Mouse (Mus musculus) heart, postnatal 10 days (tissue): ENCODE results near the gene Golgb1. TPM values are rescaled to one million over a fixed set of nuclear protein-coding genes. Genes with fewer than 3 reads are reported as not detected.
A peak's percentile ranks its signal among the peaks of the same experiment; 100 is the strongest.

Experiments
- DNase-seq, 2 experiments: peaks; one replicate each; pipeline ENCODE4 v3.0.0; 2021
- intact Hi-C: fragments of 180-260 bp; cut with DNase I; formaldehyde crosslinking; loops from one replicate; pipeline ENCODE4 v1.15.1; 2025
- total RNA-seq, 2 experiments: library from RNA; stranded (reverse); gene quantifications; 2 replicates each; pipeline ENCODE4 v1.2.3; 2021

The Golgb1 gene
- total RNA-seq, 2 experiments from 2014 or later, result 38.8 to 39.5 TPM

- DNase-seq, result no peak
- intact Hi-C loops, result no loop called here
Measured at GRCm38 (mm10) chr16:36912311-36912710, 37.4 kb downstream of the Golgb1 start.

- intact Hi-C loops, result no loop called here
- no peak for DNase-seq
Measured at GRCm38 (mm10) chr16:36914195-36914594, 39.3 kb downstream of the Golgb1 start.

DNA sequence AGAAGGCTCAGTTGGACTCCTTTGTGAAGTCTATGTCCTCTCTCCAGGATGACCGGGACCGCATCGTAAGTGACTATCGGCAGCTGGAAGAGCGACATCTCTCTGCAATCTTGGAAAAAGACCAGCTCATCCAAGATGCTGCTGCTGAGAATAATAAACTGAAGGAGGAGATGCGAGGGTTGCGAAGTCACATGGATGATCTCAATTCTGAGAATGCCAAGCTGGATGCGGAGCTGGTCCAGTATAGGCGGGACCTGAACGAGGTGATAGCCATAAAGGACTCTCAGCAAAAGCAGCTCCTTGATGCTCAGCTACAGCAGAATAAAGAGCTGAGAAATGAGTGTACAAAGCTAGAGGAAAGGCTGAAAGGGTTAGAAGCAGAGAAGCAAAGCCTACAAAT lies 43.6 kb downstream of the Golgb1 start:
- DNase-seq, result no peak
- intact Hi-C loops, result no loop called here

GRCm38 (mm10) chr16:36920410-36920809 lies 45.5 kb downstream of the Golgb1 start:
- intact Hi-C loops, result no loop called here

DNA sequence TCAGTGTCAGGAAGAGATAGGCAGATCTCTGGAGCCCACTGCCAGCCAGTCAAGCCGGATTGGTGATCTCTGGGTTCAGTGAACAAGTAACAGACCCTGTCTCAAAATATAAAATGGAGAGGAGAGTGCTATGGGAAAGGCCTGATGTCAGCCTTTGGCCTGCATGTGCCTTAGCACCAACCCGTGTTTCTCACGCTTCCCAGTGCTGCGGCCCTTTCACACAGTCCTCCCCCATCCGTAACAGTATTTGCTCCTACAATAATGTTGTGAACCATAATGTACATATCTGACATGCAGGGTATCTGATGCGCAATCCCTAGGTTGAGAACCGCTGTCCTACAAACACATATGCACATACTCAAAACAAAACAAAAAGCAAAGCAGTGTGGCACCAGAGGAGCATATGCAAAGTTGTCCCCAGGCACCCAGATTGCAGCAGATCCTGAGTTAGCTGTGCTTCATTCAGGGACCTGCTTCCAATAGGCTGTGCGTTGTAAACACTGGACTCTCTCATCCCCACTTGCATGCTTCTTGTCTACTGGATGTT lies 46.2 kb downstream of the Golgb1 start:
- no peak for DNase-seq
- intact Hi-C loops, result no loop called here

More at GRCm38 (mm10) chr16:36920410-36920809, 45.5 kb downstream of the Golgb1 start:
- no peak for DNase-seq

- no peak for DNase-seq
- intact Hi-C loops, result no loop called here
Measured at GRCm38 (mm10) chr16:36921980-36922379, 47.0 kb downstream of the Golgb1 start.

GRCm38 (mm10) chr16:36924312-36924711 lies 49.4 kb downstream of the Golgb1 start:
- intact Hi-C loops, result no loop called here
- DNase-seq, result no peak

GRCm38 (mm10) chr16:36925351-36925750 lies 50.4 kb downstream of the Golgb1 start:
- intact Hi-C loops, result no loop called here
- no peak for DNase-seq

- intact Hi-C loops, result no loop called here
- no peak for DNase-seq
Measured at GRCm38 (mm10) chr16:36925797-36926196, 50.9 kb downstream of the Golgb1 start.

GRCm38 (mm10) chr16:36926514-36927447 lies 51.8 kb downstream of the Golgb1 start:
- no peak for DNase-seq
- intact Hi-C loops, result no loop called here

- no peak for DNase-seq
- intact Hi-C loops, result no loop called here
Measured at GRCm38 (mm10) chr16:36927495-36928105, 52.7 kb downstream of the Golgb1 start.

DNA sequence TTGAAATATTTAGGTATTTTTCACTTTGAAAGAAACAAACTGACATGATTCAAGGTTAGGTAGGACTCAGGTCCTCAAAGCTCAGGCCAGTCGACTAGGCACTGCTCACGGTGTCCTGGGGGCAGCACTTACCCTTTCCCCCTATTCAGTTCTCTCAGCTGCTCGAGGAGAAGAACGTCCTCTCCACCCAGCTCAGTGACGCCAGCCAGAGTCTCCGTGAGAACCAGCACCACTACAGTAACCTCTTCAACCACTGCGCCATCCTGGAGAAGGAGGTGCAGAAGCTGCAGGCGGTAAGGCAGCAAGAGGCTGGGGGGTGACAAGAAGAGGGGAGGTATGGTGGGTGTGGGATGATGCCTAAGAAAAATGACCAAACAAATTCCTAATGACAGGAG lies 53.2 kb downstream of the Golgb1 start:
- no peak for DNase-seq
- intact Hi-C loops, result no loop called here

DNA sequence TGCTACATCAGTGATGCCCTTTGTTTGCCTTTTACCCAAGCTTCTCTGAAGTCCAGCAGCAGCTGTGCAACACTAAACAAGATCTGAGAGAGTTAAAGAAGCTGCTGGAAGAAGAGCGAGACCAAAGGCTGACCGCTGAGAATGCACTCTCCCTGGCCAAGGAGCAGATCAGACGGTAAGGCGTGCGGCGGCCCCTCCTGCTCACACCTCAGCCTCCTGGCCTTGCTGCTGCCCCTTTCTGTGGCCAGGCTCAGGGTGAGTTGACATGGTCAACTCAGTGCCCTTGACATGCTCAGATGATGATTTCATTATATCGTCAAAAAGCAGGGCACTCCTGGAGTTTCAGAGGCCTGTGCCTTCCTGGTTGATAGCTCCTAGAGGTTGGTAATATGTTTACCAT lies 54.3 kb downstream of the Golgb1 start:
- intact Hi-C loops, result no loop called here
- no peak for DNase-seq

- intact Hi-C loops, result no loop called here
- DNase-seq, result no peak
Measured at GRCm38 (mm10) chr16:36930231-36931136, 55.5 kb downstream of the Golgb1 start.

- DNase-seq, result no peak
- intact Hi-C loops, result no loop called here
Measured at GRCm38 (mm10) chr16:36931381-36931780, 56.4 kb downstream of the Golgb1 start.

DNA sequence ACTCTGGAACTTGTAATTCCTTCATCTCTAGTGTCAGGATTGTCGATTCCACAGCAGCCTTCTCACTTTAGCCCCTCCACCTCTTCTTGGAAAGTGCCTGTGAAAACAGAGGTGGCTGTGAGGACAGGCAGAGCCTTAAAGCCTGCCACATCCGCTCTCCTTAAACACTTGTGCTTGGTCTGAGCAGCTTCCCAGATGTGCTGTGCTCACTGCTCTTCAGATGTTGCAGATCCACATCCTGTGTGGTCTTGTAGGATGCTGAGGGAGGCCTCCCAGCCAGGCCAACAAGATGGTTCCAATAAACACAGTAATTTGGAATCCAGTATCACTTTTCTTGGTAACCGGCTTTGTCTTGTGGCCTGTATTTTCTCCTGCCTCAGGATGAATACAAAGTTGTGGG lies 57.0 kb downstream of the Golgb1 start:
- intact Hi-C loops, result loop anchor here (2.0 kb wide), 1 partner anchor 57 kb away; the partner anchor contains the start of genes Eaf2 and Golgb1

GRCm38 (mm10) chr16:36932546-36932945 lies 57.6 kb downstream of the Golgb1 start:
- intact Hi-C loops, result loop anchor here (2.0 kb wide), 1 partner anchor 58 kb away; the partner anchor contains the start of genes Eaf2 and Golgb1
- DNase-seq, result no peak

More for the DNA sequence above, 57.0 kb downstream of the Golgb1 start:
- no peak for DNase-seq

GRCm38 (mm10) chr16:36934131-36934840 lies 59.3 kb downstream of the Golgb1 start:
- peak; percentile 32 to 49 for DNase-seq
- intact Hi-C loops, result no loop called here

DNA sequence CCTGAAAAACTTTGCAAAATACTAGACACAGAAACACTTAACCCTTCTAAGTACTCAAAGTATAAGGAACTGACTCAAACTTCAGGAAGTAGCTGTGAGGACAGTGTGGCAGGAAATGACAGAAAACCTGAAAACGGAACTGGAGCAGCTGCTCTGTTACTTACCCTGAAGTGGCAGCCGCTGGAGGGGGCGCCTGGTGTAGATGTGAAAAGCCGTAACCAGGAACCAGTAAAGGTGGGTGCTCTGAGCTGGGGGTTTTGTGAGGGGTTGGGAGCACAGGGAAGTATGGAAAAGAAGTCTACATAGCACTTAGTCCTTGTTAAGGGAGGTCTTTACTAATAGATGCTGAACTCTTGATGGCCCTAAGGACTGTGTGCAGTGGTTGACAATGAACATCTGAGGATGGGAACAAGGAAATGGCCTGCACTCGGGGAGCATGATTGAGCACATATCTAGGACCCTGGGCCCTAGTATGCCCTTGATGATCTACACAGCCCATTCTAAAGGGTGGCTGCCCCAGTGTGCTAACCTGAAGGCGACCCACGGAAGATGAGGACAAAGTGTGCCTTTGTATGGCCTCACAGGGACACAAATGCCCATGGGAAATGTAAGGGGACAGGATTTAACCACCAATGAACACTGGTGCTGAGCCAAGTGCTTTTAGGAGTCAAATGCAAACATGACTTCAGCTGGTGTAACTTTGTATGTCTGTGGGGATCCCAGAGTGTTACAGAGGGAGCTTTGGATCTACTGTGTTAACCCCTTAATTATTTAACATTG lies 60.1 kb downstream of the Golgb1 start, which contains the start of gene Hcls1:
Gene Hcls1, plus strand, starts transcription at position 143 of the 780 bp plus-strand sequence.
- peak; percentile 38 to 57 for DNase-seq
- intact Hi-C loops, result no loop called here
